Mouse (Mus musculus) thymus, postnatal 36 days (tissue): Measurements from ENCODE around the gene Gpr1.
"Not testable (repeated sequence)": the region's sequence is repeated elsewhere in the genome, so short reads cannot be mapped to it uniquely, and the experiment has no call there.

Experiments
- DNase-seq, 2 experiments: peaks; one replicate each; pipeline ENCODE4 v3.0.0; 2022; ENCODE audit warnings: mixed read lengths in 2 of 2

Gene Gpr1

DNA sequence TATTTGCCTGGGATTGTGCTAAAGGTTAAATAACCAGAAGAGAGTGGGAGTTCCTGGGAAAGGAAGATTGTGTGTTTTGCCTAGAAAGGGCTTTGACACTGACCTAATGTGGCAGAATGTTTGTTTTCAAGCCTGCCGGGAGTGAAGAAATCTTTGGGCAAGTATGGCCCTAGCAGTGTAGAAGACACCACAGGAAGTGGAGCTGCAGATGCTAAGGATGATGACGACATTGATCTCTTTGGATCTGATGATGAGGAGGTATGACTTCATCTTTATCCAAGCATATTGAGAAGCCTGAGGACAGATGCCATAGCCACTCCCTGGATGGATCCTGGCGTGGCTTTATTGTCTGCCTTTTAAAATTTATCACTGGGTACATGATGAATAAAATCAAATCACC lies 36.0 kb downstream of the Gpr1 start:
- no peak for DNase-seq

DNA sequence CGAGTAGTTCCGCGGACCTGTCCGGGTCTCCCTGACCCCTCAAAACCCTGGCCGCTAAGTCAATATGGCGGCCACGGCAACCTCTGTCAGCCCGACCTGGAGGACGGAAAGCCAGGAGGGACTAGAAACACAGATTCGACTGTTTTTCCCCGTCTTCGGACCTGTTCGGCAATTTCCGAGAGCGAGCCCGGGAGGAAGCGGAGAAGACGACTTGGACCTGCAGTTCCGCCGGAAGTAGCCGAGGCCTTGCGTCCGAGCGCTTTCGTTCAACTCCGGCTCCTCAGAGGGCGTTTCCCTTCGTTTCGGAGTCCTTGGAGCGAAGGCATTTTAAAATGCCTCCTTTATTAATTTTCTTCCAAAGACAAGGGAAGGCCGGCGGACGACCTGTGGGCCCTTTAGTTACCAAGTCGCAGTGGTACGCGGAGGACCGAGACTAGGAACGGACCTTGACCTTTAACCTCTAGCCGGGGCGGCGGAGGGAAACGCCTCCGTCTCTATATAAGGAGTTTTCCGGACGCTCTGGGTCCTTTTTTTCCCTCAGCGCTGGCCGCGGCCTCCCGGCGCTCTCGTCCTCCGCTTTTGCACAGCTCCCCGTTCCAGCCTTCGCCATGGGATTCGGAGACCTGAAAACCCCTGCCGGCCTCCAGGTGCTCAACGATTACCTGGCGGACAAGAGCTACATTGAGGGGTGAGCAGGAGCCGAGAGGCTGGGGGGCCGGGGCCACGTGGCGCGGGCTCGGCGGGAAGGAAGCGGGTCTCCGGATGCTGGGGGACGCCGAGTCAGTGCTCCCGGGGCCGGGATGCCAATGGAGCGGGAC lies 37.5 kb downstream of the Gpr1 start, which contains the start of the genes Eef1b2 and Ndufs1:
Gene Eef1b2, plus strand, starts transcription at position 222 of the 818 bp plus-strand sequence.
Gene Ndufs1, minus strand, starts transcription at position 230 of the 818 bp plus-strand sequence.
- DNase-seq, result peak; percentile 97 to 98

DNA sequence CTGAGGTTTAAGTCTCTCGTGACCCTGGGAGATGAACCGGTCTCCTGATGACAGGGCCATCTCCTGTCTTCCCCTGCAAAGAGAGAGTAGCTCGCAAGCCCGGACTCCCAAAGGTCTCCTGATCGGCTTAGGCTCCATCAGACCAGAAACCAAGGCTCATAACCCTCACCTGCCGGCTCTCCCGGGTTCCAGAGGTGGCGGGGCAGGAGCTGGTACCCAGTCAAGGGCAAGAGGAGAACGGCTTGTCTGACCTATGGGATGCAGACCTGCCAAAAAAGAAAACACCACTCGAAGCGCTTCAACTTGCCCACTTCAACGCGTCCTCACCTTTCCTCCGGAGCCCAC lies 38.1 kb downstream of the Gpr1 start:
- no peak for DNase-seq

DNA sequence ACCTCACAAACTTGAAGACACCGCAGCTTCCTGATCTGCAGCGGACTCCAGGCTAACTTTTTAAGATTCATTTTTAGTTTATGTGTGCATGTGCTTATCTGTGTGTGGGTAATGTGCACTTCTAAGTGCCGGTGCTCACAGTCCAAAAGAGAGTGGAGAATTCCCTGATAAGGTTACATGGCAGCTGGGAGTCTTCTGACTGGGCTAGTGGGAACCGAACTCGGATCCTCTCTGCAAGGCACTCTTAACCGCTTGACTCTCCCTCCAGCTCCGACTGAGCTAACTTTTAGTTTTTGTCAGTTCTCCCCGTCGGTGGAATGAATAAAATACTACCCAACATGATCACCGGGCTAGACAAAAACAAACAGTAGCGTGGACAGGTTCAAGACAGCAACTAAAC lies 38.5 kb downstream of the Gpr1 start:
- no peak for DNase-seq

DNA sequence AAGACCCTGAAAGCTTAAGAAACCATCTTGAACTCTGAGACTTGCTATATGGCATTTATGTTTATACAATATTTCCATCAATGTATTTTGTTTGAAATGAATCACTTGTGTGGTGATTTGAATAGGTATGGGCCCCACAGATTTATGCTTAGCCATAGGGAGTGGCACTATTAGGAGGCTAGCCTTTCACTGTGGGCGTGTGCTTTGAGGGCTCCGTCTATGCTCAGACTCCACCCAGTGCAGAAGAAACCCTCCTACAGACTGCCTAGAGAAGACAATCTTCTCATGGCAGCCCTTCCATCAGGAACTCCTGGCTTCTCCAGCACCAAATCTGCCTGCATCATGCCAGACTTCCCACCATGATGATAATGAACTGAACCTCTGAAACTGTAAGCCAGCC lies 45.7 kb downstream of the Gpr1 start:
- DNase-seq, result no peak

DNA sequence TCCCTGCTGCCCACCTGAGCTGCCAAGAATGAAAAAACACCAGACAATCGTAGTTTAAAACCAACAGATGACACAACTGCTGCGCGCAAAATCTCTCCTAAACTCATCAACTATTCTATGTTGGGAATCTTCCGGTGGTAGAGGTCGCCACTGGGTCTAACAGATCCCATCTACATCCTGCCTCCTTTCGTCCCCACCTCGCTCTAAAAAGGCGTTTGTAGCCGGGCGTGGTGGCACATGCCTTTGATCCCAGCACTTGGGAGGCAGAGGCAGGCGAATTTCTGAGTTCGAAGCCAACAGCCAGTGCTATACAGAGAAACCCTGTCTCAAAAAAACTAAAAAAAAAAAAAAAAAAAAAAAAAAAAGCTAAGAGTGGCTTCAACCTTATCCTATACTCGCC lies 74.1 kb downstream of the Gpr1 start:
- DNase-seq, result no peak

DNA sequence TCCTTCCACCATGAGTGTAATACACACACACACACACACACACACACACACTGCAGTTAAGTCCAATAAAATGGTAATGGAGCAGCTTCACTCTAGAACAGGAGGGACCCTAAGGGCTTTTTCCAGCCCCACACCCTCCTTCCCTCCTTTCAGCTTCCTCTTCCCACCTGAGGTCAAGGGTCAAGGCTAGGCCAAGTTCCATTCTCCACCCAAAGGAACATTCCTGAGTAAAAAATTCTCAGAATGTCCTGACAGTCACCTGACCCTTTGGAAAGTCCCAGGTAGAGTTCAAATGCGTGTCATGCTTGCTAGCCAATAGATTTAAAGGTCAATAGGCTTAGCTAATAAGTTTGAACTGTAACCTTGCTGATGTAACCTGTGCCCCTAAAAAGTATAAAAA lies 75.8 kb downstream of the Gpr1 start:
- DNase-seq, result not testable (repeated sequence)

DNA sequence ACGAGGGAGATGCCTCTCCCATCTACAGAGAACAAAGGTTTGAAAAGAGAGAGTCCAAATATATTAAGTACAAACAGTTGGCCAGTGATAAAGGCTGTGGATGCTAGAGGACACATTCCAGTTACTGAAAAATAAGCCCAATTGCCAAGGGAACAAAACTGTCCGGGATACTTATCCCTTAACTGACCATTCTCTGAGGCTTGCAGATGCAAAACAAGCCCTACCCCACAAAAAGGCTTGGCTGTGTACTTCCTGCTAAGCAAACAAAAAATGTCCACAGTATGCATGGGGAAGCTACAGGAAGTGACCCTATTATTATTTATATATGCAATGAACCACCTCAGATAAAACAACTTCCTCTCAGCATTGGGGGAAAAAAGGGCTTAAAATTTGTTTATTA lies 76.4 kb downstream of the Gpr1 start:
- no peak for DNase-seq

DNA sequence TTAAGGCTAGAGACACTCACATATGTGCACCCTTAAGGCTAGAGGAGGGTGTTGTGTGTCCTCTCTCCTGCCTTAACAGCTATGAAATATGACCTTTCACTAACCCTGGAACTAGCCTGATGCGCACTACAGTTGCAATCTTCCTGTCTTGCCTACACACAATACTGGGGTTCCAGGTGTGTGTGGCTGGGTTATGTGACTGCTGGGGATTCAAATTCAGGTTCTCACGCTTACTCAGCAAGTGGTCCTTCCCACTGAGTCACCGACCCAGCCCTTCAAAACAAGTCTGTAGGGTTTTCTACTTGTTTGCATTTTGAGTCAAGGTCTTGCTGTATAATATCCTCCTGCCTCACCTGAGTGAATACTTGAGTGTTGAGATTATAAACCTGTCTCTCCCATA lies 79.8 kb downstream of the Gpr1 start:
- DNase-seq, result no peak
